Mouse (Mus musculus) testis, postnatal 14 days (tissue): ENCODE data around the gene Gdf2.

Source experiments
- DNase-seq: peaks from one replicate; pipeline ENCODE4 v3.0.0; 2021; ENCODE audit warnings: low spot score

The Gdf2 gene

DNA sequence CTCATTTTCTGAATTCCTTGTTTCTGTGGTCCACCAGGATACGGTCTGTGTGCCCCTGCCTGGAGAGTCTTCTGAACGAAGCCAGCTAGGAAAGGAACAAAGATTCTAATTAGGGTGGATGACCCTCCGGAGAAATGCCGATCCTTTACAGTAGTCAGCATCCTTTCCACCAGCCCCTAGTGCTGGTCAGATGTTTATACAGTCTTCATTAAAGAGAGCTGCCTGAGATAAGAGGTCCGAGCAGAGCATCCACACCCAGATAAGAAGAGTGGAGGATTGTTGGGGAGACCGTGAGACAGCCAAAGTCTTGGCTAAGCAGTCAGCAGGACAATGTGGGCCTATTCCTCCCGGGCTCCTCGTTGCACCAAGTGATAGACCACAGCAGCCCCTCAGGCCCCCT is at the start of gene Gdf2:
TSS of gene Gdf2 (plus strand) at position 301 of the 400 bp plus-strand sequence.
- no peak for DNase-seq

GRCm38 (mm10) chr14:33891507-33891906 is 49.3 kb upstream of the Gdf2 start:
- DNase-seq, result no peak

DNA sequence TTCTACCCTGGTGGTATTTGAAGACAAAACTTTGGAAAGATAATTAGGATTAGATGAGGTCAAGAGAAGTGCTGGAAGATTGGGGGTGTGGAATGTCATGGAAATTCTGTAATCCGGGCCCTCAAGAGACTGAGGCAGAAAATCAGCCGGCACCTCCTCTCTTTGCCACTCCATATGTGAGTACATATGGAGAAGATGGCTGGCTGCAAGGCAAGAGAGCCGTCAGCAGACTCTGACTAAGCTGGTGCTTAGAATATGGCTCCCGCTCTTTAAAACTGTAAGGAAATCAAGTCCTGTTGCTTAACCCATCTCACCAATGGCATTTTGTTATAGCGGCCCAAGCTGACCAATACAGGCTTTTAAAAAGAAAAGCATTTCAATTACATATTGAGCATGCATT is 45.1 kb upstream of the Gdf2 start:
- no peak for DNase-seq

- no peak for DNase-seq
These were observed 44.1 kb upstream of the Gdf2 start for GRCm38 (mm10) chr14:33896628-33897300.

DNA sequence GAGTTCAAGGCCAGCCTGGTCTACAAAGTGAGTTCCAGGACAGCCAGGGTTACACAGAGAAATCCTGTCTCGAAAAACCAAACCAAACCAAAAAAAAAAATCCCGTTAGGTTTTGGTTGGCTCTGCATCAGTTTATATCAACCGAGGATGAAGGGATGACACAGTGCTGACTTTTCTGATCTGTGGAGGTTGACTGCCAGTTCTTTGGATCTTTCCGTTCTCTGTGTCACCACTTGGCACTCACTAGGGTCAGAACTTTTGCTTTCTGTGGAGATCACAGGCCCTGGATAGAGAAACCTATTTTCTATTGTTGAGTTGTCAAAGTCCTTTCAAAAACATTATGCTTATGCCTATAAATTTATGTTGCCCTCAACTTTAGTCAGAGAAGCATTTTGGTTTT is 38.1 kb upstream of the Gdf2 start:
- no peak for DNase-seq

GRCm38 (mm10) chr14:33903199-33903598 is 37.6 kb upstream of the Gdf2 start:
- no peak for DNase-seq

- DNase-seq, result no peak
These were observed 36.0 kb upstream of the Gdf2 start for GRCm38 (mm10) chr14:33904851-33905250.

GRCm38 (mm10) chr14:33913727-33914126 is 27.1 kb upstream of the Gdf2 start:
- DNase-seq, result no peak

GRCm38 (mm10) chr14:33914206-33914605 is 26.6 kb upstream of the Gdf2 start:
- no peak for DNase-seq

DNA sequence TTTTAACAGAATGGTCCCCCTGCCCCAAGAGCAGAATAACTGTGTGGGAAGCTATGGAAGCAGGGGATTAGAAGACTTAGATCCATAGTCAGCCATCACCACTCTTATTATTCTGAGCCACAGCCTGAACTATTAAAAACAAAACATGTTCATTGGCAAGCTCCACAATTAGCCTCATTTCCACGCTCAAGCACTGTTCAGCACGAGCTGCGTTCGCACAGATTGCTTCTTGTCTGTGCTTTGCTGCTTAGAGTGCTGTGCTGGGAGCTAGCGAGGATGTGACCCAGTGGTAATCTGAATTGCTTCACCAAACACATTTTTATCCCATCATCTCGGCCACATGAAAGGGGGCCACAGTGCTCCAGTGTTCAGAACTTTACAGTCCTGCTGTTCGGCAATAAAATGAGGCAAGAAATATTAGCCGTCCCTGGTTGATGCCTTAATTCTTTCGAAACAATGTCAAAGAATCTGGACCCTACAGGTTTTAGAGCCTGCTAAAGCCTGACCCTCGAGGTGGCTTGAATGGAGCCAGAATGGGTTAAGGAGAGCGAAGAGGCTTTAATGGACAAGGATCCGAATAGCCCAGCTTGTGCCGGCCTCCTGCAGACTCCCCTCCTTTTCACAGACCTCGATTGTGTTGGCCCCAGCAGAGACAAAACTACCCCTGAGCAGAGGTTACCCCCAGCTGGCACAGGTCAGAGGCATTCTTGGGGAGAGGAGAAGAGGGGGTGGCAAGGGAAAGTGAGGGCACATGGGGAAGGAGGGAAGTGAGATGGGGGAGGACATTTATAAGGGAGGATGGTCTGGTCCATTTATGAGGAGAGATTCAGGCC is 19.9 kb upstream of the Gdf2 start:
- DNase-seq, result no peak

- no peak for DNase-seq
These were observed 18.1 kb upstream of the Gdf2 start for GRCm38 (mm10) chr14:33922771-33923167.

- no peak for DNase-seq
These were observed 17.4 kb upstream of the Gdf2 start, which contains the start of gene Gdf10 for GRCm38 (mm10) chr14:33923168-33924070. TSS of gene Gdf10 (plus strand) at chr14:33923587.

GRCm38 (mm10) chr14:33931853-33932252 is 9.0 kb upstream of the Gdf2 start:
- DNase-seq, result no peak

GRCm38 (mm10) chr14:33932935-33933703 is 7.7 kb upstream of the Gdf2 start:
- peak; percentile 48 for DNase-seq

DNA sequence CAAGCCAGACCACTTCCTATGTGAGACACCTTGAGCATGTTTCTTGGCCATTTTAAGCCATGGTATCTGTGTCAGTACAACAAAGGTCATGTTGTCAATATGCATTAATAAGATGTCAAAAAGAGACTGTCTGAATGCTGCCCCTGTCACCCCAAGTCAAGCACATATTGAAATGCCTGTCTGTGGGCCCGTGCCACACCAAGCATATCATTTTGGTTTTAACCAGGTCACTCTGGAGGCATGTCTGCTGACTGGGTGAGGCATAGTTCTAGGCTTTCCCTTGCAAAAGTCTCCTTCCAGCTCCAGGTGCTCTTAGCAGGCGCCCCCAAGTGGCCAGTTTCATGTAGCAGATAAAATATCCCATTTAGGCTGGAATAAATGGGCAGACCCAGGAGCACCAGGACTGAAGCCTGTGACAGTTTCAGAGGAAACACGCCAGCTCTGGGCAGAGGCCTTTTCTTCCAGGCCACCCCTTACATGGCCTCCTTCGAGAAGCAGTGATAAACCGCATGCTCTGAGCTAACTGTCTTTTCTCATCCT is 7.0 kb upstream of the Gdf2 start:
- no peak for DNase-seq

DNA sequence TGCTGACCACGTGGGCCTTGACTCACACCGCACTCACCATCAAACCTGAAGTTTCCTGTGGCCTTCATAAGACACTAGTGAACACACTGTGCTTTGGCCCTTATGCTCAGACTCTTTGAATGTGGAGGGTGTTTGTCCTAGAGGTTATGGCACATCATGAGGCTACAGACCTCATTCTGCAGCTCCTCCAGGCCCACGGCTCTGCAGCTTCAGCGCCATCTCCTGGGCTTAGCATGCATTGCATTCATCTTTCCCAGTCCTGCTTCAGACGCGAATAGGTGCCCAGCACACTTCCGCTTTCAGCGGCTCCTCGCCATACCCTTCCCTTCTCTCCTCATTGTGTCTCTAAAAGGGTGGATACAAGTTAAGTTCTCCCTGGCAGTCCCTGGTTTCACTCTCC is 1.7 kb upstream of the Gdf2 start:
- no peak for DNase-seq

DNA sequence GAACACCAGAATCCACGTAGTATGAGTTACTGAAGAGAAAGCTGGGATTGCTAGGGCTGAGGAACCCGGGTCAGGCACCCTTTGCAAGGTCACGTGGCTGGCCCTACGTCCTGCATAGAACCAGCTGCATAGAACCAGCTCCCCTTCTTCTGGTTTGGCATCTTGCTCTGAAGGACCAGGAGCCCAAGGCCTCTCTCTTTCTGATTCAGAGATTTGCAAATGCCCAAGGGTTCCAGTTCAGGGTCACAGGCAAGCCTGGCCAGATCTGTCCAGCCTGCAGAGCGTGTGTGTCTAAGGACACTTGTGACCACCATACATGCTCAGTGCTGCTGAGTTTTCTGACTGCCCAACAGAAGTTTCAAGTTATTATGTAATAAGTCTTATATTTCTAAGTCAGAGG is 1.4 kb downstream of the Gdf2 start:
- DNase-seq, result no peak

GRCm38 (mm10) chr14:33946125-33946524 is 5.3 kb downstream of the Gdf2 start:
- no peak for DNase-seq

DNA sequence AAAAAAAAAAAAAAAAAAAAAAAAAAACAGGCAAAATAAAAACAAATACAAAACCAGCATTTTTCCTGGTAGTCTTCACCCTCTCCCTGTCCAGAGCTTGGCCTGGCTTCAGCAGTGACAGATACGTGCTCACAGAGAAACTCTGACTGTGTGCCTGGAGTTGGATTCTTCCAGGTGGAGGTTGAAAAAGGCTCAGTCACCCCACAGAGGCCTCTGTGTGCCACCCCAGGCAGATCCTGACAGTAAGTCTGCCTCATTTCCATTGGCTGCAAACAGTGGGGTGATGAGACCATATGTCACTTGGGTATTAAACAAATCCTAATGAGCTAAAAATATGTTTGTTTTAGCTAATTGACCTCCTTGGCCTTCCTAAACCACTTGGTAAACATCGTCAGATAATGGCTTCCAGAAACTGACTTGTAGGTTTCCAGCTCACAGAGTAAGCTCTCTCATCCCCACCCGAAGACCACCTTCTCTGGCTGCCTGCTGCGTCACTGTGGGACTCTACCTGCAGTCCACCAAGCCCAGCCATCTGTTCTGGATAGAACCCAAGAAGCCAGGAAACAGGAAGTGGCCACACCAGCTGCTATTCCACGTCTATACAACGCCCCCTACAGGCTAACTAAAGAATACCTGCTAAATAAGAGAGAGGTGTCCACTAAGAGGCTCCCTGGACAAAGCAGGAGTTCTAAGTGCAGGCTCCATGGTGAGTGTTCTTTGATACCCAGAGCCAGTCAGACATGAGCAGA is 11.6 kb downstream of the Gdf2 start:
- no peak for DNase-seq

- no peak for DNase-seq
These were observed 12.9 kb downstream of the Gdf2 start, which contains the start of gene Rbp3 for GRCm38 (mm10) chr14:33953761-33954160. TSS of gene Rbp3 (plus strand) at chr14:33954003.

GRCm38 (mm10) chr14:33956055-33956454 is 15.2 kb downstream of the Gdf2 start:
- DNase-seq, result peak; percentile 49
